Mouse (Mus musculus): ENCODE data around the gene Fgfr2. TPM values are rescaled to one million over a fixed set of nuclear protein-coding genes. Genes with fewer than 3 reads are reported as not detected.

The Fgfr2 gene
- total RNA-seq, 1 experiment from 2014 or later = not detected

GRCm38 (mm10) chr7:132658058-132658450 is 465.1 kb downstream of the Fgfr2 start:
- ATAC-seq (replicated peaks in 1 of 2; ENCODE audit: insufficient read depth in 1 of 2, low FRiP score in 2 of 2, low TSS enrichment in 1 of 2, low read depth in 1 of 2, poor library complexity in 2 of 2, severe bottlenecking in 2 of 2) = no peak

GRCm38 (mm10) chr7:132657371-132658057 is 465.6 kb downstream of the Fgfr2 start:
- no peak for ATAC-seq (replicated peaks in 1 of 2; ENCODE audit: insufficient read depth in 1 of 2, low FRiP score in 2 of 2, low TSS enrichment in 1 of 2, low read depth in 1 of 2, poor library complexity in 2 of 2, severe bottlenecking in 2 of 2)

GRCm38 (mm10) chr7:132656548-132656947 is 466.6 kb downstream of the Fgfr2 start:
- ATAC-seq (replicated peaks in 1 of 2; ENCODE audit: insufficient read depth in 1 of 2, low FRiP score in 2 of 2, low TSS enrichment in 1 of 2, low read depth in 1 of 2, poor library complexity in 2 of 2, severe bottlenecking in 2 of 2) = peak; percentile 39 to 53; a peak in 3 of 4 replicates

DNA sequence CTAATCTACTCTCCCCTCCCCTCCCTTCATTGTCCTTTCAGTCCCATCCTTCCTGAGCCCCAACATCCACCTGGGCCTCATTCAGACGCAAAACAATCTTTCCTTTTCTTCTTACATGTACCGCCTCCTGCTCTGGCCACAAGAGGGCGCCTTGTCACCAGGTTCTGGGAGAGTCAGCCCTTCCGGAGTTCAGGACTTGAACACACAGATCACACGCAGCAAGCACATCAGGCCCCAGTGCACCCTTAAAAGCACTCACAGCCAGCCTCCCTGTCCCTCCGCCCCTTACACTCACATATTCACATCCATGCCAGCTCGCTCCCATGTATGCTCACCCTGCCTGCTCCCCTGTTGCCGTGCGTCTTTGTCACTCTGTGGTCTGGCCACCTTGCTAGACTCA is 467.1 kb downstream of the Fgfr2 start:
- peak; percentile 74 to 78 for ATAC-seq (replicated peaks in 1 of 2; ENCODE audit: insufficient read depth in 1 of 2, low FRiP score in 2 of 2, low TSS enrichment in 1 of 2, low read depth in 1 of 2, poor library complexity in 2 of 2, severe bottlenecking in 2 of 2)

- no peak for ATAC-seq (replicated peaks in 1 of 2; ENCODE audit: insufficient read depth in 1 of 2, low FRiP score in 2 of 2, low TSS enrichment in 1 of 2, low read depth in 1 of 2, poor library complexity in 2 of 2, severe bottlenecking in 2 of 2)
Observed at GRCm38 (mm10) chr7:132654412-132654811, 468.7 kb downstream of the Fgfr2 start.

- no peak for ATAC-seq (replicated peaks in 1 of 2; ENCODE audit: insufficient read depth in 1 of 2, low FRiP score in 2 of 2, low TSS enrichment in 1 of 2, low read depth in 1 of 2, poor library complexity in 2 of 2, severe bottlenecking in 2 of 2)
Observed at GRCm38 (mm10) chr7:132646514-132646913, 476.6 kb downstream of the Fgfr2 start.

DNA sequence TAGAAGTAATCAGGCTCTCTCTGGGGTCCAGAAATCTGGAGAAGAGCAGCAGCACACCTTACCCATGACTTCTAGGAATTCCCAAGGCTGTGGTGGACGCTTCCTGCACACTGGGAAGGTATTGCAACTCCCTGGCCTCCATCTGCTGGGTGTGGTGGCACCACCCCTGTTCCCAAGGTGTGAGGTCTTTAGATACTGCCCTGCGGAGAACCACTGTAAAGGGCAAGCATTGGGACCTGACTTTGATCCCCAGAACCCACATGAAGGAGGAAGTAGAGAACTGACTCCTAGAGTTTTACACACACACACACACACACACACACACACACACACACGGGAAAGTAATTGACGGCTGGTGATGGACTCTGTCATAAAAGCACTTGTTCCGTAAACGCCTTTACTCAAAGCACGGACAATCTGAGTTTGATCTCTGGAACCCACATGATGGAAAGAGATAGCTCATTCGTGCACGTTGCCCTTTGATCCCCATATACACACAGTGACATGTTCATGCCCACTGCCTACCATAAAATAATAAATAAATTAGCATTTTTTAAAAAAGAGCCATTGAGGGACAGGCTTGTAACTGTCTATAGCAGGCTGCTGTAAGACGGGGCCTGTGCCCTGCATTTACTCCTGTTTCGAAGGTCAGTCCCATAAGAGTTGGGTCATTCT is 478.4 kb downstream of the Fgfr2 start:
- ATAC-seq (replicated peaks in 1 of 2; ENCODE audit: insufficient read depth in 1 of 2, low FRiP score in 2 of 2, low TSS enrichment in 1 of 2, low read depth in 1 of 2, poor library complexity in 2 of 2, severe bottlenecking in 2 of 2) = no peak

- no peak for ATAC-seq (replicated peaks in 1 of 2; ENCODE audit: insufficient read depth in 1 of 2, low FRiP score in 2 of 2, low TSS enrichment in 1 of 2, low read depth in 1 of 2, poor library complexity in 2 of 2, severe bottlenecking in 2 of 2)
Observed at GRCm38 (mm10) chr7:132641606-132642005, 481.5 kb downstream of the Fgfr2 start.

DNA sequence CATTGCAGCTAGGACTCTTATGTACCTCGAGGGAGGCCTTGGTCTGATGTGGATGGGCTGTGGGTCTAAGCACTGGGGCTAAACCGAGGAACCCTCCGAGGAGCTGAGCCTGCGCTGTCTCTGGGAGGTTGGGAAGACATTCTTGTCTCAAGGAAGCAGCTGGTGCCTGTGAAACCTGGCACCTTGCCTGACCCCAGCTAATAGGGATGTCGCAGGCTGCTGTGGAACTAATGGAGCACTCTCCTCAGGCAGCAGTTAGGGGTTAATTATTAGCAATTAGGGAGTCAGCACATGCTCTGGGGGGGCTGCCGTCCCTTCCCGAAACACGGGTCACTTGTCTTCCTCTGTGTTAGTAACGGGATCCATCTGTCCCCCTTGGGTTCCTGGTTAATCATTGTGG is 482.2 kb downstream of the Fgfr2 start:
- no peak for ATAC-seq (replicated peaks in 1 of 2; ENCODE audit: insufficient read depth in 1 of 2, low FRiP score in 2 of 2, low TSS enrichment in 1 of 2, low read depth in 1 of 2, poor library complexity in 2 of 2, severe bottlenecking in 2 of 2)

- peak; percentile 67 to 78; a peak in 3 of 4 replicates for ATAC-seq (replicated peaks in 1 of 2; ENCODE audit: insufficient read depth in 1 of 2, low FRiP score in 2 of 2, low TSS enrichment in 1 of 2, low read depth in 1 of 2, poor library complexity in 2 of 2, severe bottlenecking in 2 of 2)
Observed at GRCm38 (mm10) chr7:132638446-132639087, 484.6 kb downstream of the Fgfr2 start.

DNA sequence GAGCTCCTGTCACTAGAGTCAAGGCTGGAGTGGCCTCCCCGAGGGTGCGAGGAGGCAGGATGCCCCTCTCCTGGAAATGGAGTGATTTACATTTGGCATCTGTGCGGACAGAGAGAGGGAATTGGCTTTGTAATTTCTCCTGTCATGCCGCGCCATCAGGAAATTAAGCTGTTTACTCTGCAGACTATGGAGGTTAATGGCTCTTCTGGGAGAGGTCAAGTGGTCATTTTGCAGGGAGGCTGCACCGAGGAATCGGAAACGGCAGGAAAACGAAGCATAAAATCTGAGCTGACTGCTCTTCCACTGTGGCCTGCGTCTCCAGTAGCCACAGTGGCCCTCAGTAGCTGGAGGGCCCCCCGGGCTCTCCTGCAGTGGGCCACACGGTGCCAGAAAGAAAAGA is 485.9 kb downstream of the Fgfr2 start:
- no peak for ATAC-seq (replicated peaks in 1 of 2; ENCODE audit: insufficient read depth in 1 of 2, low FRiP score in 2 of 2, low TSS enrichment in 1 of 2, low read depth in 1 of 2, poor library complexity in 2 of 2, severe bottlenecking in 2 of 2)

- ATAC-seq (replicated peaks in 1 of 2; ENCODE audit: insufficient read depth in 1 of 2, low FRiP score in 2 of 2, low TSS enrichment in 1 of 2, low read depth in 1 of 2, poor library complexity in 2 of 2, severe bottlenecking in 2 of 2) = no peak
Observed at GRCm38 (mm10) chr7:132631313-132631712, 491.8 kb downstream of the Fgfr2 start.

- no peak for ATAC-seq (replicated peaks in 1 of 2; ENCODE audit: insufficient read depth in 1 of 2, low FRiP score in 2 of 2, low TSS enrichment in 1 of 2, low read depth in 1 of 2, poor library complexity in 2 of 2, severe bottlenecking in 2 of 2)
Observed at GRCm38 (mm10) chr7:132627448-132627847, 495.7 kb downstream of the Fgfr2 start.

GRCm38 (mm10) chr7:132626174-132626573 is 497.0 kb downstream of the Fgfr2 start:
- ATAC-seq (replicated peaks in 1 of 2; ENCODE audit: insufficient read depth in 1 of 2, low FRiP score in 2 of 2, low TSS enrichment in 1 of 2, low read depth in 1 of 2, poor library complexity in 2 of 2, severe bottlenecking in 2 of 2) = no peak

DNA sequence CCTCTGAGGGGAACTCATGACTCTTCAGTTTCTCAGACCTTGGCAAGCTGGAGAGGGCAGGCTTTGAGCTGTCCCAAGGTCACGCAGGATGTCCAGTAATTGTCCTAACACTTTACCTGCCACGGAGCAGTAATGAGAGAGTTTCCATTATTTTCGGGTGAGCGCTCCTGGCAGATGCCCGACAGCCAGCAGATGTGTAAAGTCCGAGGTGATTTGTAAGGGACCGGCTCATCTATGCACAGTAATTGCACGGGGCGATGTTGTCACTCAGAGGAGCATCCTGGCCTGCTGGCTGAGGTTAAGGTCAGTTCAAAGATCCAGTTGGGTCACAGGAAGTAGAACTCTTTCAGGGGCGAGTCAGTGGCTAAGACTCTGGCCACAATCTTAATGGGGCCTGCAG is 499.0 kb downstream of the Fgfr2 start:
- no peak for ATAC-seq (replicated peaks in 1 of 2; ENCODE audit: insufficient read depth in 1 of 2, low FRiP score in 2 of 2, low TSS enrichment in 1 of 2, low read depth in 1 of 2, poor library complexity in 2 of 2, severe bottlenecking in 2 of 2)

DNA sequence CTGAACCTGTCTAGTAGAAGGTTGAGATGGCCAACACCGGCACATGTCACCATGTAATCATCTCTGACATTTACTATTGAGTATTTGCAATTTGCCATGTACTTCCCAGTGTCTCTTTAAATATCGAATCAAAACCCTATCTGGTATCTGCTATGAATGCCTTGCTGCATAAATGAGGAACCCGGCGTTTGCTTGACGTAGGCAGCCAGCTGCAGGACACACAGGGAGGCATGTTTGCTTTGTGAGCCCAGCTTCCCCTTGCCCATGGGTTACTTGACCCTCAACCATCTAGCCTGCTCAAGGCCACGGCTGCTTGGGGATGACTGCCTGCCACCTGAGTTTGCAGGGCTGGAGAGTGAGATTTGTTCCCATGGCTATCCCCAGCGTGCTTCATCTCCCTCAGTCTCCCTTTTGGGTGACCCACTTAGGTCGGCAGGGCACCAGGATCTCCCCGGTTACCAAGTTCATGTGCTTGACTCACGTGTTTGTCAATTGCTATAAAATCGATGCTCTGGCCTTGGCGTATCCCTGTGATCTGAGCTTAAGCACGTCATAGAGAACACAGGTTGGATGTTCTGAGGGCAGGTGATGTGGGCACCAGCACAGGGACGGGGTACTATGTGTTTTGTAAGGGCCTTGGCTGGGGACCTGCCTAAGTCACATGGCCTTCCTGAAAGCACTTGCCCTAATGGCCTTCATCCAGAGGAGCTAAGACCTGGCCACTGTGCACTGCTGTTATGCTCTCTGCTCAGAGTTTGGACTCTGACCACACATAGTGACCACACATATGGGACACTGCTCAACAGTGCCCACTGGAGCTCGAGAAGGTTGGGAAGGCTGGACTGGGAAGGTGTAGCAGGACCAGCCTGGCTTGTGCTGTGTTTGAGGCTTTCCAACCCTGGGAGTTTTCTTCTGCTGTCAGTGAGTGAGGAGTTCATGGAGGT is 502.9 kb downstream of the Fgfr2 start:
- ATAC-seq (replicated peaks in 1 of 2; ENCODE audit: insufficient read depth in 1 of 2, low FRiP score in 2 of 2, low TSS enrichment in 1 of 2, low read depth in 1 of 2, poor library complexity in 2 of 2, severe bottlenecking in 2 of 2) = peak in 1 of 2 experiments; percentile 7; a peak in 1 of 4 replicates

- no peak for ATAC-seq (replicated peaks in 1 of 2; ENCODE audit: insufficient read depth in 1 of 2, low FRiP score in 2 of 2, low TSS enrichment in 1 of 2, low read depth in 1 of 2, poor library complexity in 2 of 2, severe bottlenecking in 2 of 2)
Observed at GRCm38 (mm10) chr7:132619549-132619948, 503.6 kb downstream of the Fgfr2 start.

Measured in hematopoietic stem cell, adult 5-6 weeks (primary cell).